Mouse (Mus musculus) forebrain, embryonic 12.5 days (tissue): Measurements from ENCODE around the gene Dscam. TPM values are rescaled to one million over a fixed set of nuclear protein-coding genes. Genes with fewer than 3 reads are reported as not detected.
A peak's percentile ranks its signal among the peaks of the same experiment; 100 is the strongest.

Experiments used
- ATAC-seq: fragments of 200-750 bp; cut with Nextera tagmentation; 2 replicates; pipeline ENCODE4 v1.8.0; 2017; ENCODE audit warnings: moderate TSS enrichment; ENCODE audit not compliant: low FRiP score
- H3K27ac ChIP-seq: fragments of 300-500 bp; sonication (generic); 2 replicates; pipeline ENCODE4 v1.5.1; 2016; ENCODE audit warnings: mild to moderate bottlenecking
- H3K27me3 ChIP-seq: fragments of 300-500 bp; sonication (generic); 2 replicates; pipeline ENCODE4 v1.6.1; 2016; ENCODE audit warnings: mild to moderate bottlenecking
- H3K36me3 ChIP-seq: fragments of 300-500 bp; sonication (generic); replicated peaks from 2 replicates; pipeline ENCODE4 v1.6.1; 2016; ENCODE audit warnings: mild to moderate bottlenecking
- H3K4me1 ChIP-seq: fragments of 300-500 bp; sonication (generic); 2 replicates; pipeline ENCODE4 v1.6.1; 2016
- H3K4me2 ChIP-seq: fragments of 300-500 bp; sonication (generic); 2 replicates; pipeline ENCODE4 v1.6.1; 2016; ENCODE audit warnings: mild to moderate bottlenecking, moderate library complexity
- H3K4me3 ChIP-seq: fragments of 300-500 bp; sonication (generic); replicated peaks from 2 replicates; pipeline ENCODE4 v1.5.1; 2016; ENCODE audit warnings: mild to moderate bottlenecking
- H3K9ac ChIP-seq: fragments of 300-500 bp; sonication (generic); 2 replicates; pipeline ENCODE4 v1.6.1; 2016; ENCODE audit warnings: mild to moderate bottlenecking
- H3K9me3 ChIP-seq: fragments of 300-500 bp; sonication (generic); 2 replicates; pipeline ENCODE4 v1.6.1; 2016
- WGBS: fragments of 180-500 bp; shearing (Covaris S2); methylation state at CpG from one replicate; pipeline ENCODE4 v1.1.7; 2016; 5-methylcytosine and 5-hydroxymethylcytosine counted together
- polyA plus RNA-seq: library from polyadenylated mRNA; unstranded; fragments of >200 nt; fragmentation: Nextera tagmentation; extraction: Ambion mirVana; gene quantifications from 2 replicates; pipeline ENCODE4 v1.2.1, GENCODE M21; 2016

Gene Dscam
- polyA plus RNA-seq, 1 experiment from 2014 or later = 2.6 TPM

- H3K9ac ChIP-seq = no peak overlapping the region
- 84% methylated on average over 4 of the region's 4 CpGs for WGBS
- H3K4me1 ChIP-seq = no peaks in the 10 kb centered on the region
- ATAC-seq = no peak
- H3K36me3 ChIP-seq = no peaks in the 10 kb centered on the region
- H3K4me3 ChIP-seq = no peak overlapping the region
- H3K27me3 ChIP-seq = no peaks in the 10 kb centered on the region
- H3K4me2 ChIP-seq = no peak overlapping the region
- H3K9me3 ChIP-seq = no peaks in the 10 kb centered on the region
- H3K27ac ChIP-seq = no peak overlapping the region
Measured at GRCm38 (mm10) chr16:96634097-96634790, 536.3 kb downstream of the Dscam start.

- H3K27me3 ChIP-seq = no peaks in the 10 kb centered on the region
- no peak overlapping the region for H3K4me2 ChIP-seq
- no peak overlapping the region for H3K4me3 ChIP-seq
- no peak for ATAC-seq
- no peaks in the 10 kb centered on the region for H3K36me3 ChIP-seq
- H3K9me3 ChIP-seq = no peaks in the 10 kb centered on the region
- 81% methylated on average over 7 of the region's 7 CpGs for WGBS
- no peak overlapping the region for H3K27ac ChIP-seq
- no peak overlapping the region for H3K9ac ChIP-seq
- peaks cover under 1% of the 10 kb centered on the region; the same call in 1 of the 2 replicates for H3K4me1 ChIP-seq
Measured at GRCm38 (mm10) chr16:96630241-96630640, 540.3 kb downstream of the Dscam start.

DNA sequence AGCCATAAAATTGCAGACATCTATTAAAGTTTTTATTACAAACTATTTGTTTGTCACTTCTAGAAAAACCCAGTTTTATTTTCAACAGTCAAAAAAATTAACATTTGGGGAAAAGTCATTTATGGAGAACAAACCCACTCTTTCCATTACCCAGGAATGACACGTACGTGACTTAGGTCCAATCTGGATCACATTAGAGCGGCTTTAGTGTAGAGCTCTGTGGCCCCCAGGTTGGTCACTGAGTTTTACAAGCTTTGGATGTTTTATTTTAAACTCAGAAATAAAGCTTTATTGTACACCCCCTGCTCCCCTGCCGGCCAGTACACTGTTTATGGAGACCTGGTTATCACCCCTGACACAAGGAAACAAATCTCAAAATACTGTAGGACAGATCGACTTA is 540.9 kb downstream of the Dscam start:
- Histone ChIP-seq H3K36me3 (no peaks in the 10 kb centered on the region), H3K27ac (no peak overlapping the region), H3K9ac (no peak overlapping the region), H3K27me3 (no peaks in the 10 kb centered on the region), H3K9me3 (no peaks in the 10 kb centered on the region), H3K4me1 (peaks cover 7% of the 10 kb centered on the region), H3K4me2 (no peak overlapping the region), H3K4me3 (no peak overlapping the region)
- 89% methylated on average over 5 of the region's 5 CpGs for WGBS
- no peak for ATAC-seq

- 55% methylated on average over 4 of the region's 4 CpGs for WGBS
- no peak overlapping the region for H3K27ac ChIP-seq
- peaks cover 7% of the 10 kb centered on the region for H3K4me1 ChIP-seq
- H3K27me3 ChIP-seq = no peaks in the 10 kb centered on the region
- H3K4me3 ChIP-seq = no peak overlapping the region
- H3K36me3 ChIP-seq = no peaks in the 10 kb centered on the region
- no peak for ATAC-seq
- H3K9ac ChIP-seq = no peak overlapping the region
- no peak overlapping the region for H3K4me2 ChIP-seq
- no peaks in the 10 kb centered on the region for H3K9me3 ChIP-seq
Measured at GRCm38 (mm10) chr16:96625468-96625867, 545.1 kb downstream of the Dscam start.

DNA sequence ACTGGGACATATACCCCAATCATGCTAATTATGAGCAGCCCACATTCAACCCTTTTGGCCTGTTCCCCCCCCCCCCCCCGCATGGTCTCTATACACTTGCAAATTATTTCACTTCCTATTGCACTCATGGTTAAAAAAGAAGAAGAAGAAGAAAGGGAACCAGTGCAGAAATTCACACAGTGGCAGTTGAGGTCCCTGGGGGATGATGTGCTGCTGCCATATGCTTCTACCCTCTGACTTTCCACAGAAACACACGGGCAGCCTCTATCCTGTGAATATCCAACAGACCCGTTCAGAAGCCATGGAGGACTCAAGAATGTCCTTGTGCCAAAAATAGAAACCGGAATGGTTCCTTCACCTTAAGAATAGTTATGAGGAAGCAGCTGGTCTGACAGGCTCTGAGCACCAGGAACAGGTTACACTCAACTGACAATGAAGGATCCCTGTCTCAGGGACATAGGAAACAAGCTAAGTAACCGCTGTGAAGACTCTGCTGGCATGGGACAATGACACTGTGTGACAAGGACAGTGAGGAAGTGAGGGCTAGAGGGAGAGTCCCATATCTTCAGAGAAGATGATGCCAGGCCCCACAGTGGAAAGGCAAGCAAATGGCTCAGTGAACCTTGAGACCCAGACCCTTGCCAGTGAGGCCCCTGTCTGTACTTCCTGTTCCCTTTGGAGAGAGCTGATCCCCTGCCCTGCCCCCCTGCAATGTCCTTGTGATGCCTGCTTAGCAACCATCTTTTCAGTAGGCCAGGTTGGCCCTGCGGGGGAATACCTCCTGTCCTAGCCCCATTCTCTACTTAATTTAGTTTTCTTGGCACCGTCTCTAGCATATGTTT is 545.8 kb downstream of the Dscam start:
- no peak overlapping the region for H3K9ac ChIP-seq
- H3K27me3 ChIP-seq = no peaks in the 10 kb centered on the region
- 0 out of 2 replicates have a peak overlapping the region, but pooled peaks have one; percentile 26 for H3K27ac ChIP-seq
- H3K4me3 ChIP-seq = no peak overlapping the region
- ATAC-seq = 0 out of 2 replicates have a peak, but pooled peaks have one; percentile 17
- WGBS = 62% methylated on average over 7 of the region's 7 CpGs
- H3K36me3 ChIP-seq = no peaks in the 10 kb centered on the region
- peaks cover 7% of the 10 kb centered on the region for H3K4me1 ChIP-seq
- H3K9me3 ChIP-seq = no peaks in the 10 kb centered on the region
- H3K4me2 ChIP-seq = no peak overlapping the region

DNA sequence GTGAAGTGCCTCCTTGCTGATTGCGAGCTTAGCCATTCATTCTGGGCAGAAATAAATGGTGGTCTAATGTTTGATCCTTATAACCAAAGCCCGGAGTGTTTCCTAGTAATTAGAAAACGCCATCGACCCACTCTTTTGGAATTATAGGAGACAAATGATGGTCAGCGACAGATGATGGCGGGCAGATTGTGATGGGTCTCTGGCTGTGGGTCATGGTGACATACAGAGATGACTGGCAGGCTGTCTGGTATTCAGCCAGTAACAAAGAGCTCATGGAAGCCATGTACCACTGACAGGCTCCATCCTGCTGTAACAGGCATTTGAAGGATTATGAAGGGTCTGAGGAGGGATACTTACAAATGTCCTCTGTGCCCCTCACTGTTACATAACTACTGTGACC is 549.7 kb downstream of the Dscam start:
- H3K27ac ChIP-seq = no peak overlapping the region
- no peak overlapping the region for H3K4me3 ChIP-seq
- no peak overlapping the region for H3K4me2 ChIP-seq
- no peaks in the 10 kb centered on the region for H3K27me3 ChIP-seq
- H3K9ac ChIP-seq = no peak overlapping the region
- H3K36me3 ChIP-seq = no peaks in the 10 kb centered on the region
- peaks cover 7% of the 10 kb centered on the region for H3K4me1 ChIP-seq
- WGBS = 90% methylated on average over 6 of the region's 6 CpGs
- no peak for ATAC-seq
- H3K9me3 ChIP-seq = no peaks in the 10 kb centered on the region

DNA sequence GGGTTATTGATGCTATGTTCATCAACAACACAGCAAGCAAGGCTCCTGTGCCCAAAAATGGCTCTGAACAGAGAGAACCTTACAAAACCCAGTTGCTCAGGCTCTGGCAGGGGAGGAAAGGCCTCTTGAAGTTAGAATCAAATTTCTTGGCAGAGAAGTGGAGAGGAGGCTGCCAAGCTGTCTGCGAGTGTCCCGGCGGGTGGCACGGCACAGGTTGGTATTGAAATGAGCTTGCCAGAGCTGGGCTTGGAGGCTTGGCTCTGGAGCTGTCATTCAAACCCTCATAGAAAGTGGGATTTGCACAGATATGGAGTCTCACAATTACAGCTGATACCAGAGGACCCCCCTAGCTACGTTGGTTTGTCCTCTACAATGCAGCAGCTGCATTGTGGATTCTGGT is 550.1 kb downstream of the Dscam start:
- Histone ChIP-seq H3K4me1 (peaks cover 7% of the 10 kb centered on the region), H3K4me2 (no peak overlapping the region), H3K9ac (no peak overlapping the region), H3K4me3 (no peak overlapping the region), H3K36me3 (no peaks in the 10 kb centered on the region), H3K27me3 (no peaks in the 10 kb centered on the region), H3K9me3 (no peaks in the 10 kb centered on the region), H3K27ac (no peak overlapping the region)
- ATAC-seq = no peak
- WGBS = 82% methylated on average over 5 of the region's 5 CpGs

DNA sequence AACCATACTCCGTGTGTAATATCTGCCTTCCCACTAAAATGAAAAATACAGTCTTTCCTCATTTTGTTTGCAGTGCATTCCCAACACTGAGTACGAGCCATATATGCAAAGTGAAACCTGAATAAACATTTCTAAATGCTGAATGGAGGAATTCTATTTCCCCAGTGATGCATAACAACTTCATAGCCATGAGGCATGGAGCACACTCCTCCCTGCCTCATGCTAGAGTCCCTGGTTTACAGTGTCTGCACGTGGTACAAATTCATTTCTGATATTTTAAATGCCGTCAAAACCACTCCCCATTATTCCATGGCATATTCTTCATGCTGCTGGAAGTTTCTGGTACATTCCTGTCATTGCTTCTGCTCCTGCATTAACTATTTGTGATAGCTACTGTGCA is 552.8 kb downstream of the Dscam start:
- no peak overlapping the region for H3K4me2 ChIP-seq
- H3K36me3 ChIP-seq = no peaks in the 10 kb centered on the region
- no peak for ATAC-seq
- no peaks in the 10 kb centered on the region for H3K4me1 ChIP-seq
- H3K27me3 ChIP-seq = no peaks in the 10 kb centered on the region
- H3K9me3 ChIP-seq = no peaks in the 10 kb centered on the region
- H3K9ac ChIP-seq = no peak overlapping the region
- 74% methylated on average over 4 of the region's 4 CpGs for WGBS
- H3K27ac ChIP-seq = no peak overlapping the region
- H3K4me3 ChIP-seq = no peak overlapping the region

DNA sequence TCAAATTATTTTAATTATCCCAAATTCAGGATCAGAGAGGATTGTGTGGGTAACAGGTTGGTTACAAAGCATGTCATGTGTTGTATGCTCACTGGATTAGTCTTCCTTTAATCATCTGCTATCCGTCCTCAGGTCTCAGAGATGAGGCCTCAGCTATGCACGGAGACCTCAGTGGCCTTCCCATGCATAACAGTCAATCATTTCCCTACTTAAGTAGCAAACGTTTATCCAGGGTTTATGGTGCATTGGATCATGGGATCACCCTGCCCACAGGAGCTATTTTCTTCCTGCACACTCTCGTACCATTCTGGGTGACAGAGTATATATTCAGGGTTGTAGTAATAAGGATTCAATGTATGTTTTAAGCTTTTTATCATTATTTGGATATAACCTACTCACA is 557.3 kb downstream of the Dscam start:
- 65% methylated on average over 4 of the region's 4 CpGs for WGBS
- H3K36me3 ChIP-seq = no peaks in the 10 kb centered on the region
- H3K4me2 ChIP-seq = no peak overlapping the region
- no peaks in the 10 kb centered on the region for H3K9me3 ChIP-seq
- no peak overlapping the region for H3K4me3 ChIP-seq
- no peak overlapping the region for H3K27ac ChIP-seq
- no peaks in the 10 kb centered on the region for H3K27me3 ChIP-seq
- H3K9ac ChIP-seq = no peak overlapping the region
- ATAC-seq = no peak
- peaks cover 3% of the 10 kb centered on the region; the same call in 1 of the 2 replicates for H3K4me1 ChIP-seq

GRCm38 (mm10) chr16:96610806-96611205 is 559.7 kb downstream of the Dscam start:
- Histone ChIP-seq H3K4me3 (no peak overlapping the region), H3K4me2 (no peak overlapping the region), H3K27ac (no peak overlapping the region), H3K9me3 (no peaks in the 10 kb centered on the region), H3K9ac (no peak overlapping the region), H3K36me3 (no peaks in the 10 kb centered on the region), H3K27me3 (no peaks in the 10 kb centered on the region), H3K4me1 (peaks cover 3% of the 10 kb centered on the region; the same call in 1 of the 2 replicates)
- no peak for ATAC-seq
- 81% methylated on average over 1 of the region's 1 CpGs for WGBS

- Histone ChIP-seq H3K9me3 (no peaks in the 10 kb centered on the region), H3K9ac (no peak overlapping the region), H3K4me2 (no peak overlapping the region), H3K36me3 (no peaks in the 10 kb centered on the region), H3K27me3 (no peaks in the 10 kb centered on the region), H3K27ac (no peak overlapping the region), H3K4me1 (no peaks in the 10 kb centered on the region), H3K4me3 (no peak overlapping the region)
- ATAC-seq = no peak
- 78% methylated on average over 2 of the region's 2 CpGs for WGBS
Measured at GRCm38 (mm10) chr16:96602206-96602605, 568.3 kb downstream of the Dscam start.

- no peaks in the 10 kb centered on the region for H3K4me1 ChIP-seq
- no peak overlapping the region for H3K4me2 ChIP-seq
- H3K27me3 ChIP-seq = no peaks in the 10 kb centered on the region
- no peak overlapping the region for H3K27ac ChIP-seq
- WGBS = 96% methylated on average over 11 of the region's 11 CpGs
- no peaks in the 10 kb centered on the region for H3K36me3 ChIP-seq
- H3K9me3 ChIP-seq = no peaks in the 10 kb centered on the region
- no peak for ATAC-seq
- no peak overlapping the region for H3K4me3 ChIP-seq
- no peak overlapping the region for H3K9ac ChIP-seq
Measured at GRCm38 (mm10) chr16:96600791-96601190, 569.8 kb downstream of the Dscam start.
